Mouse (Mus musculus) hindbrain, embryonic 10.5 days (tissue): ENCODE results near the gene Crygd. TPM values are rescaled to one million over a fixed set of nuclear protein-coding genes. Genes with fewer than 3 reads are reported as not detected.

Experiments
- DNase-seq: peaks from one replicate; pipeline ENCODE4 v3.0.0-alpha.2; 2017; ENCODE audit warnings: low spot score
- H3K27ac ChIP-seq: fragments of 300-500 bp; sonication (generic); 2 replicates; pipeline ENCODE4 v1.5.1; 2016; ENCODE audit warnings: mild to moderate bottlenecking, moderate library complexity
- H3K27me3 ChIP-seq: fragments of 300-500 bp; sonication (generic); 2 replicates; pipeline ENCODE4 v1.6.1; 2016; ENCODE audit warnings: mild to moderate bottlenecking; ENCODE audit not compliant: poor library complexity, insufficient read depth, severe bottlenecking
- H3K36me3 ChIP-seq: fragments of 300-500 bp; sonication (generic); 2 replicates; pipeline ENCODE4 v1.6.1; 2016; ENCODE audit warnings: mild to moderate bottlenecking, moderate library complexity
- H3K4me1 ChIP-seq: fragments of 300-500 bp; sonication (generic); replicated peaks from 2 replicates; pipeline ENCODE4 v1.6.1; 2016; ENCODE audit warnings: mild to moderate bottlenecking
- H3K4me3 ChIP-seq: fragments of 300-500 bp; sonication (generic); 2 replicates; pipeline ENCODE4 v1.5.1; 2016; ENCODE audit warnings: mild to moderate bottlenecking, moderate library complexity
- H3K9me3 ChIP-seq: fragments of 300-500 bp; sonication (generic); 2 replicates; pipeline ENCODE4 v1.6.1; 2016; ENCODE audit warnings: mild to moderate bottlenecking, moderate library complexity
- WGBS: fragments of 180-500 bp; shearing (Covaris S2); methylation state at CpG from one replicate; pipeline ENCODE4 v1.1.7; 2016; 5-methylcytosine and 5-hydroxymethylcytosine counted together
- polyA plus RNA-seq: library from polyadenylated mRNA; unstranded; fragments of >200 nt; fragmentation: Nextera tagmentation; extraction: Ambion mirVana; gene quantifications from 2 replicates; pipeline ENCODE4 v1.2.1, GENCODE M21; 2016

Crygd gene
- polyA plus RNA-seq: not detected in 2 replicates

DNA sequence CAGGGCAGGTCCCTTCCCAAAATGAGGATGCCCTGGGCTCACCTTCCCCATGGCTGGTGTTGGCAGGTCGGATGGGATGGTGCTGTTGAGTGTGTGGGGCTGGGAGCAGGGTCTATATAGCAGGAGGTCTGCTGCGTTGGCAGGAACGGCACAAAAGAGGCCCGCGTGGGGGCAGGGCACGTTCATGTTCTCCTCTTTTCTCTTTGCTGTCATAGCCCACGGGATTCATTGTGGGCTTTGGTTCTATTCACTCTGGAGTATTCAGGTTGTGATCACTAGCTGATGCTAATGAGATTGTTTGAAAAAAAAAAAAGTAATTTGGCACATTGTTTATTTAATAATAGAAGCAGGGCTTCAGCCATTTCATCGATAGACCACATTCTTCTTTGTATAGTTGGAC is at the start of gene Crygd:
Crygd (minus strand) TSS at position 101 of the 400 bp plus-strand sequence.
- WGBS: 72% methylated on average over 8 of the region's 8 CpGs
- no peak within 1 kb of the TSS for H3K27ac ChIP-seq
- no peak for DNase-seq
- H3K4me1 ChIP-seq: no peaks in the 10 kb centered on the region
- H3K9me3 ChIP-seq: no peaks in the 10 kb centered on the region
- H3K27me3 ChIP-seq: no peaks in the 10 kb centered on the region
- no peak within 1 kb of the TSS for H3K4me3 ChIP-seq
- no peaks in the 10 kb centered on the region for H3K36me3 ChIP-seq

DNA sequence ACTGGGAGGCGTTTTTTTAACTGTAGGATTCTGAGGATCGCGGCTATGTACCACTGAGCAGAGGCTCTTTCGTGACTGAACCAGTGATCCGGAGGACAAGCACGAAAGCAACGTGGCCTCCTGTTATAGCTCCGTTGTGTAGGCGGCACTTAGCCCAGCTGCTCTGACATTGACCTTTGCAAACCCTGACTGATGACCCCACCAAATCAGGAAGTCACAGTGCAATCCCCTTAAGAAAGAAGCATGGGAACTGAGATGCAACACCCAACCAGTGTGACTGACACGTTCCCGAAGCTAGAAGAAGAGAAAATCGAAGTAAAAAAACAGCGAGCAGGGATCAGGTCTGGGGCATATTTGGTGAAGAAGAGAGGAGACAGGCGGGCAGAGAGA is 49.5 kb upstream of the Crygd start:
- Histone ChIP-seq H3K9me3 (no peaks in the 10 kb centered on the region), H3K27me3 (no peaks in the 10 kb centered on the region), H3K4me3 (peak overlapping the region; percentile 18; the same call in 1 of the 2 replicates), H3K27ac (peak overlapping the region; percentile 47; the same call in 1 of the 2 replicates), H3K36me3 (no peaks in the 10 kb centered on the region), H3K4me1 (peaks cover 9% of the 10 kb centered on the region)
- WGBS: 55% methylated on average over 14 of the region's 14 CpGs
- DNase-seq: peak; percentile 36

DNA sequence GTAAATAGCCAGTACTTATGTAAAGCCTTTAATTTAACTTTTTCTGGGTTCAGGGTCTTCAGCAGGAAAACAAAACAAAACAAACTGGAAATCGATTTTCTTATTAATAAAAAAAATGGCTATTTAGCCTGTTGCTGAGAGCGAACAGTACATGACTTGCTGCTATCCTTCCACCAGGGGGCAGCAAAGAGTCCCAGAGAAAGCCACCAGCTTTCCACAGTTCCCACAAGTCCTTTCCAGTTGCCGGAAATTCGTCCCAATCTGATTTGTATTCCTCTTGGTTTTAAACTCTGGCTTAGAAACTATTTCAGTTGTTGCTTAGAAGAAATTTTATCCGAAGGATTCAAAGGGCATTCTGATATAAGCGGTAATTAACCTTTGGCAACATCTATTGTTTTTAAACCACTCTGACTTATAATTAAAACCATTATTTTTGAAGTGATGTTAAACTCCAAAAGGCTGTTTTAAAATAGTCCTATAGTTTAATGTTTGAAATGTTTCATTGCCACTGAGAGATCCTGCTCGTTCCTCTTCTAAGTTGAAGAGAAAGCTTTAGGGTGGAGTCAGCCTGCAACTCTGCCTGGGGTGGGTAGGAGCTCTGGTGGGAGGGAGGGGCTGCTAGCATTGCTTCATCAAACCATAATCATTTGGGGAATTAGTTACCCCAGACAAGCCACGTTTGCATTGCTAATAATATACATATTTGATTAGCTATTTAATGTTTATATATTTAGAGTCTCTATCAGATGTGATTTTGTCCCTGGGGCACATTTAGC is 49.0 kb upstream of the Crygd start:
- Histone ChIP-seq H3K36me3 (no peaks in the 10 kb centered on the region), H3K4me1 (peaks cover 9% of the 10 kb centered on the region), H3K27ac (peak overlapping the region; percentile 47; the same call in 1 of the 2 replicates), H3K4me3 (peak overlapping the region; percentile 18; the same call in 1 of the 2 replicates), H3K27me3 (no peaks in the 10 kb centered on the region), H3K9me3 (no peaks in the 10 kb centered on the region)
- WGBS: 17% methylated on average over 8 of the region's 8 CpGs
- DNase-seq: peak; percentile 77

DNA sequence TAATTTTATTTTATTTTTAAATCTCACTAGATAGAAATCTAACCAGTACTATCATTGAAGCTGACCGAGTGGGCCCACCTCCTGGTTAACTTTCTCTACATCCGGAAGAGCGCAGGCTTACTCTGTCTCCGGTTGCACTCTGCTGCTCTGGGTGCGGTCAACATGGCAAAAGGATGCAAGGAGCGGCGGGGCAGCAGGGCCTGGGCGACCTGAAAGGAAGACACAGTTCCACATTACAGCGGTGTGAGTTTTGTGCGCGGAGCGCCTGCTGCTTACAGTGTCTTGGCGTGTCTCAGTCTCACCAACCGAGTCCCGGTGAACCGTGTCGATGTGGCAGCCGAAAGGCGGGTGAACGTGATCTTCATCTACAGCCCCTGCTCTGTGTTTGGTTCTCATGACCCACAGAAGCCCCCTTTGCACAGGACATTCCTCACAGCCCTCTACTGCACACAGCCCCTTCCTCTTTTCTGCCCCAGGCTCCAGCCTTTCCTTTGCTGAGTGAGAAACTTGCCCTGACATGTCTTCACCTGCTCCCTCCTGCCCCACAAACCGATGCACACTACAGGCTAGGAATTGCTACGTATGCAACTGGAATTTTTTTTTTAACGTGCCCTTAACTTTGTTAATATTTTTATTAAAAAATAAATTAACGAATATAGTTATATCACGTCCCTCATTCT is 46.6 kb upstream of the Crygd start:
- Histone ChIP-seq H3K9me3 (no peaks in the 10 kb centered on the region), H3K4me3 (no peak overlapping the region), H3K4me1 (peaks cover 9% of the 10 kb centered on the region), H3K27me3 (no peaks in the 10 kb centered on the region), H3K27ac (no peak overlapping the region), H3K36me3 (no peaks in the 10 kb centered on the region)
- 72% methylated on average over 25 of the region's 25 CpGs for WGBS
- no peak for DNase-seq

DNA sequence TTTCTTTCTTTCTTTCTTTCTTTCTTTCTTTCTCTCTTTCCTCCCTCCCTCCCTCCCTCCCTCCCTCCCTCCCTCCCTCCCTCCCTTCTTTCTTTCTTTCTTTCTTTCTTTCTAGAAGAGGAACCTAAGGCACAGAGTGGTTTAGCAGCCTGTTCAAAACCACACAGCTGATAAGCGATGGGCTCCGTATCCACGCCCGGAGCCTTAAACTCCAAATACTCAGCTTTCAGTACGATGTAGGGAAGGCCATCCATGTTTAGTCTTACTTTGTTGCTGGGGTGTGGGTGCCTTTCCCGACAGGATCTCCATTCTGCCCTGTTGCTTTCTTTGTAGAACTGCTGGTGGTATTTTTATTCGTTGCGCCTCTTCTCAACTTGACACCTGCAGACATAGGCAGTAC is 45.9 kb upstream of the Crygd start:
- no peaks in the 10 kb centered on the region for H3K9me3 ChIP-seq
- no peaks in the 10 kb centered on the region for H3K27me3 ChIP-seq
- H3K27ac ChIP-seq: no peak overlapping the region
- H3K36me3 ChIP-seq: no peaks in the 10 kb centered on the region
- WGBS: 93% methylated on average over 8 of the region's 8 CpGs
- H3K4me1 ChIP-seq: peaks cover 9% of the 10 kb centered on the region
- DNase-seq: no peak
- no peak overlapping the region for H3K4me3 ChIP-seq

DNA sequence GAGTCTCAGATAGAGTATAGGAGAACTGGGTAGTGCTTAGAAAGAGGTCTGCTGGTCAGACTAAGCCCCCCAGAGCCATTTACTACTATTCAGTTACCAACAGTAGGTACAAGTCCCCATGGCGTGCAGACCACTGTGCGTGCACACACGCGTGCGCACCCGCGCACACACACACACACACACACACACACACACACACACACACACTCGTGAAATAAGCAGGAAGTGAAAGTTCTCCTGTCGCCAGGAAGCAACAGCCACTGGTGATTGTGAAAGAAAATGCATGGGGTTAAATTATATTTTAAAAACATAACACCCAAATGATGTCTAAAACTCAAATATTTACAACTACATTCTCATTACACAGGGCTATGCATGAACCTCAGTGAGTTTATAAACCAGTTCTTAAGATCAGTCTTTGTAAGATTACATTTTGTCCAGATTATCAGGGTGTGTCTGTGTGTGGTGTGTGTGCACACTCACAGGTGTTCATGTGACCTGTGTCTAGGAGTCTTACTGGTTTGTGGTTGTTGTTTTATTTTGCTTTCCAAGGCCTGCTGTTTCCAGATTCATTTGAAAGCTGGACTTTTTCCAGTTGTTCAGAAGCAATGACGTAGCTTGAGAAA is 44.5 kb upstream of the Crygd start:
- 92% methylated on average over 10 of the region's 10 CpGs for WGBS
- Histone ChIP-seq H3K27me3 (no peaks in the 10 kb centered on the region), H3K4me3 (no peak overlapping the region), H3K4me1 (peaks cover 6% of the 10 kb centered on the region), H3K27ac (no peak overlapping the region), H3K9me3 (no peaks in the 10 kb centered on the region), H3K36me3 (no peaks in the 10 kb centered on the region)
- no peak for DNase-seq

DNA sequence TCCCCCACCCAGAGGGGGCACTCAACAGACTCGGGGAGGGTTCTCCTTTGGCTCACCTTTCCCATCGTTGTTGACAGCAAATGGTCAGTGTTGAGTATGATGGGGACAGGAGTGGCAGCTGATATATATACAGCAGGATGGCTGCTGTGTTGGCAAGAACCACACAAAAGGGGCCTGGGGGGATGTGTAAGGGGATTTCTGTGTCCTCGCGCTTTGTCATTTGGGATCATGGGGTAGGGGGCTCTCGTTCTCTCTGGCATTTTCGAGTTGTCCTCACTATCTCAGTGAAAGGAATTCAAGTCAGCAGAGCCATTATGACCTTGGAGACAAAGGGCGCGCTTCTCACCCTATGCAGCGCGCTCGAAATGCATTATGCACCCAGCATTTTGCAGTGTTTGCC is 40.0 kb upstream of the Crygd start, which contains the start of gene Cryga:
Cryga (minus strand) TSS at position 101 of the 400 bp plus-strand sequence.
- Histone ChIP-seq H3K27ac (no peak within 1 kb of the TSS), H3K4me1 (no peaks in the 10 kb centered on the region), H3K36me3 (no peaks in the 10 kb centered on the region), H3K27me3 (no peaks in the 10 kb centered on the region), H3K9me3 (no peaks in the 10 kb centered on the region), H3K4me3 (no peak within 1 kb of the TSS)
- WGBS: 84% methylated on average over 11 of the region's 11 CpGs
- no peak for DNase-seq

DNA sequence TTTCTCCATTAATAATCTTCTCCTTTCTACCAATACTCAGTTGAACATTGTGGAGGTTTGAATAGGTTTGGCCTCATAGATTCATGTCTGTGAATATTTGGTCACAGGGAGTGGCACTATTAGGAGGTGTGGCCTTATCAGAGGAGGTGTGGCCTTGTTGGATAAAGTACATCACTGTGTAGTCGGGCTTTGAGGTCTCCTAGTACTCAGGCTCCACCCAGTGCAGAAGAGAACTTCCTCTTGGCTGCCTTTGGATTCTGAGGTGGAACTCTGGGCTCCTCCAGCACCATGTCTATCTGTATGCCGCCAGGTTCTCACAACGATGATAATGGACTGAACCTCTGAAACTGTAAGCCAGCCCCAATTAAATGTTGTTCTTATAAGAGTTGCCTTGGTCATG is 33.7 kb upstream of the Crygd start:
- Histone ChIP-seq H3K27ac (no peak overlapping the region), H3K4me1 (no peaks in the 10 kb centered on the region), H3K9me3 (no peaks in the 10 kb centered on the region), H3K36me3 (no peaks in the 10 kb centered on the region), H3K27me3 (no peaks in the 10 kb centered on the region), H3K4me3 (no peak overlapping the region)
- DNase-seq: no peak
- WGBS: 85% methylated on average over 3 of the region's 3 CpGs

DNA sequence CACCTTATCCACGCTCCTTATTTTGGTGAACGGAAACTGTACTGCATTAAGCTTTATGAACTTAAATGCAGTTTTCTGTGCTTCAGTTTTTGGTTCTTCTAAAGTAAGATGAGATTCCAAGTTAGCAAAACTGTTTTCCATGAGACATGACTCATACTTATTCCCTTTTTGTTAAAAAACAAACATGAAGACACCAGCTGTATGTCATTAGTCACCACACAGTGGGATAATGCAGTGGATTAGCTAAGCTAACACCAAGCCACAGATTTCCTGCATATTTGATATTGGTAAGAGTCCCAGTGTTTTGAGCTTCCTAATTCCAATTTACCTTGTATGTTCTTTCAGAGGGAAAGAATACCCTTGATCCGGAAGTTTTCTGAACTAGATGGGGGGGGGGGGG is 28.3 kb upstream of the Crygd start:
- Histone ChIP-seq H3K9me3 (no peaks in the 10 kb centered on the region), H3K27ac (no peak overlapping the region), H3K27me3 (no peaks in the 10 kb centered on the region), H3K4me3 (no peak overlapping the region), H3K4me1 (no peaks in the 10 kb centered on the region), H3K36me3 (no peaks in the 10 kb centered on the region)
- 89% methylated on average over 3 of the region's 3 CpGs for WGBS
- no peak for DNase-seq

DNA sequence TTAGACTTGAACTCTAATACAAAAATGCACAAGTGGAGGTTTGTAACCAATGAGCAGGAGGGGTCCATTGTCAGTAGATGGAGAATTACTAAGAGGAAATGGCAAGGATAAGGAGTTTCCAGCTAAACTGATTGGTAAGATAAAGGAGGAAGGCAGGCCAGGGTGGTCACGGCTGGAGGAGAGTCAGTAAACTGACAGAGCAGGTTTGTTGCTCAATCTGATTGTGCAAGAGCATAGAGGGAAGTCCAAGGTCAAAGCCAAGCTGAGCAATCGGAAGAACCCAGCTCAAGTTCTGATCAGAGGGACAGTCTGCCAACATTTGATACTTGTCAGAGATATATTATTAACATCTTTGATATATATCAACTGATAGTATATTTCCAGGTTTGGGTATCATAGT is 27.1 kb upstream of the Crygd start:
- no peaks in the 10 kb centered on the region for H3K9me3 ChIP-seq
- no peak for DNase-seq
- no peak overlapping the region for H3K27ac ChIP-seq
- H3K4me3 ChIP-seq: no peak overlapping the region
- H3K36me3 ChIP-seq: no peaks in the 10 kb centered on the region
- H3K27me3 ChIP-seq: no peaks in the 10 kb centered on the region
- H3K4me1 ChIP-seq: no peaks in the 10 kb centered on the region
- 83% methylated on average over 2 of the region's 2 CpGs for WGBS

DNA sequence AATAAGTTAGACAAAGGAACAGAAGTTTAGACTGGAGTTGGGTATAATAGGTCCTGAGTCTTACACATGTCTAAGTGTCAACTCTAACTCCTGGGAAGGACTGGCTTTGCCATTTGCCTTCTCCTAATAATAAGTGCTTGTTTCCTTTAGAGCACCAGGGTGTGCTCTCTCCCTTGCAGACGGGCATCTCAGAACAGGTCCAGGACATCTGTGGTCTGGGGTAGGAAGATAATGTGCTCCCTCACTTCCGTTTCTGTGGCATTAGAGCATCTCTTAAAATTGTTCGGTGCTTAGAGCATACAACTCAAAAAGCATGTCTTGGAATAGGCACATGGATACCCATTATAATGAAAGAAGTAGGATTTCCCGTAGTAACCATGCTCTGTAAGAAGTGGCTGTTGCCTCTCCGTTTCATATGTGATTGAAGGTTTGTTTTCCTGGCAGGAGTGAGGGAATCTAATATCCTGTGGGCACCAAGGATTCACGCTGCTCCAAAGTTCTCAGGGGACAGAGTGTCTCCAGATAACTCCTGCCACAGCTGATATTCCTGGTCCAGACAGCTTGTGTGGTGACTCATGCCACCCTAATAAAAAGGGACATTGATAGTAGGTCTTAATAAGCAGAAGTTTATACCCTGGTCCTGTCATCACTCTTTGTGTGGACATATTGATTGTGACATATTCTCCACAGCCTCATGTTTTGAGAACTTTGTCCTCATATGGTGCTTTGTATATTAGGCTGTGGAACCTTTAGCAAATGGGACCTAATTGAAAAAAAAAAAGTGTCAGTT is 25.5 kb upstream of the Crygd start:
- Histone ChIP-seq H3K4me1 (no peaks in the 10 kb centered on the region), H3K9me3 (no peaks in the 10 kb centered on the region), H3K4me3 (no peak overlapping the region), H3K27me3 (no peaks in the 10 kb centered on the region), H3K36me3 (no peaks in the 10 kb centered on the region), H3K27ac (no peak overlapping the region)
- 82% methylated on average over 6 of the region's 6 CpGs for WGBS
- DNase-seq: no peak

DNA sequence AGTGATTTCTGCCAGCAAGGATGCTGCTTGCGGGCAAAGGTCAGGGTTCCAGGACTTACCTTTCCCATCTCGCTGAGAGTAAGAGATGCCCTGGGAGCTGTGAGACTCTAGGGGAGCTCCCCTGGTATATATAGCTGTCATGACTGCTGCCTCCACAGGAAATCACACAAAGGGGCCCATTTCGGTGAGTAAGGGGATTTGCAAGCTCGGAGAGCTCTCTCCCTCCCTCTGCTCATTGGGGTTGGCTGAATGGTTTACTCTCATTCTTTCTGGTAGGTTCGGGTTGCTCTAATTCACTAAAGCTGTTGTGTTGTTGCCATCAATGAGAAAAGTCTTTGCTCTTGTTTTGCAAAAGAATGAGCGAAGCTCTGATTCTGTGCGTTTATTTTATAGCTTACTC is 18.9 kb upstream of the Crygd start, which contains the start of gene Crygb:
Crygb (minus strand) TSS at position 101 of the 400 bp plus-strand sequence.
- no peaks in the 10 kb centered on the region for H3K36me3 ChIP-seq
- H3K27ac ChIP-seq: no peak within 1 kb of the TSS
- no peaks in the 10 kb centered on the region for H3K27me3 ChIP-seq
- H3K9me3 ChIP-seq: no peaks in the 10 kb centered on the region
- 38% methylated on average over 7 of the region's 7 CpGs for WGBS
- H3K4me3 ChIP-seq: no peak within 1 kb of the TSS
- no peak for DNase-seq
- 0 out of 2 replicates have a peak, but pooled peaks cover 3% of the 10 kb centered on the region for H3K4me1 ChIP-seq
